Mouse (Mus musculus): ENCODE data around the gene Rtl8c. TPM values are rescaled to one million over a fixed set of nuclear protein-coding genes. Genes with fewer than 3 reads are reported as not detected.
"Not testable (repeated sequence)": the region's sequence is repeated elsewhere in the genome, so short reads cannot be mapped to it uniquely, and the experiment has no call there.

The Rtl8c gene
- polyA plus RNA-seq, 1 experiment from 2014 or later = 58.2 TPM

DNA sequence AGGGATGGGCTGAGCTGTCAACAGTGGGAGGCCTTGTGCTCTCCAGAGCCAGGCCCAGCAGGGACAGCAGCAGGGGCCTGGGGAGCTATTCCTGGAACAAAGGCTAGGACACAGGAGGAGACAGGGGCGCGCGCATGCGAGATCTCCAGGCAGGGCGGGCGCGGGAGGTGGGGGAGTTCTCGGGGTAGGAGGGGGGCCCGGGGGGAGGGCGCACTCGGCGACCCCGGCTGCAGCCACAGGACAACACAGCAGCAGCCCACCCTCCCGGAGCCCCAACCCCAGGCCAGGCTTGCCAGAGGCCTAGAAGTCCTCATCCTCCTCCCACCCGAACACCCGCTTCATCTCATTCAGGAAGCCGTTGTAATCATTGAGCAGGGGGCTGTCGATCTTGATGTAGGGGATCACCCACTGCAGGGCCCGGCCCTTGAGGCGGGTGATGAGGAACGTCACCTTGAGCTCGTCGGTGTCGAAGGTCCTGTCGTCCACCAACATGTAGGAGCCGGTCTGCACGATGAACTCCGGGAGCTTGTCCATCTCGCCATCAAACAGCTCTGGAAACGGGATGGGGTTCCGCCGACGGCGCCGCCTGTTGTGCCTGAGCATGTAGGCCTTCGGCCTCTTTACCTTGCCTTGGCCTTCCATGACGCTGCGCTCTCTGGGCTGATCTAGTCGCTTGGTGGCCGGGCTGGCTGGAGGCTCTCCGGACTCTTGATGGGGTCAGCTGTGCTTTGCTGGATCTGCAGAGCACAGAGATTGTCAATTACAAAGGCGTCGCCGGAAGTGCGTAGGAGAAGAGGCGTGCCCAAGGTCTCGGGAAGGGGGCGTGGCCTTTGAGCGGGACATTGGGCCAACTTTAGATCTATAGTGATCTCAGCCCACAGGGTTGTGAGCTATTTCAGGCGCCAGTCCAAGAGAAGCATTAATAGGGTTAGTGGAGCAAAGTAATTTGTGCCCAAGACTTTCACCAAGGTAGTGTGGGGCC lies 35.4 kb downstream of the Rtl8c start, which contains the start of gene Rtl8a:
Gene Rtl8a, minus strand, starts transcription at position 703 of the 982 bp plus-strand sequence.
- DNase-seq (ENCODE audit: low spot score) = peak; percentile 80
- not testable (repeated sequence) for H3K36me3 ChIP-seq; H3K9me3 ChIP-seq; H3K27me3 ChIP-seq (ENCODE audit: insufficient read depth, poor library complexity, severe bottlenecking); H3K4me1 ChIP-seq (replicated peaks)
- Histone ChIP-seq H3K27ac (peak within 1 kb of the TSS; percentile 5; the same call in 1 of the 2 replicates), H3K4me3 (peak within 1 kb of the TSS; percentile 43)
- WGBS = 20% methylated on average over 12 of the region's 50 CpGs

DNA sequence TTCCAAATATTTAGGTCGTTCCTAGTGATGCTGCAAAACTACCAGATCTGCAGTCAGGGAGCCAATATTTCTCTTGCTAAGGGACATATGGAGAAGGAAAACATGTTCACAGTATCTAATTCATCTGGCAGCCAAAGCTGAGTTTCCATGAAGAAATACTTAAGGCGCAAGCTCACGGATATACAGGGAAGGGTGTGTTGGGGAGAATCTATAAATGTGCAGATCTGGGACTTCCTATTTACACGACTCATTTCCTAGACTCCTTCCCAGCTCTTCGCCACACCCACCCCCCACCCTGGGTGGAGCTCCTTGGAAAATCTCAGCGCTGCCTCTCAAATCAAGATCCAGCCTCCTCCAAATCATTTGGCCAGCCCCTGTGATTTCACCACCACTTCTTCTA lies 38.1 kb downstream of the Rtl8c start:
- Histone ChIP-seq H3K27me3 (ENCODE audit: insufficient read depth, poor library complexity, severe bottlenecking) (no peaks in the 10 kb centered on the region), H3K36me3 (no peaks in the 10 kb centered on the region), H3K4me3 (no peak overlapping the region), H3K27ac (no peak overlapping the region), H3K9me3 (no peaks in the 10 kb centered on the region), H3K4me1 (replicated peaks) (no peaks in the 10 kb centered on the region)
- WGBS = 86% methylated on average over 6 of the region's 6 CpGs
- DNase-seq (ENCODE audit: low spot score) = no peak

DNA sequence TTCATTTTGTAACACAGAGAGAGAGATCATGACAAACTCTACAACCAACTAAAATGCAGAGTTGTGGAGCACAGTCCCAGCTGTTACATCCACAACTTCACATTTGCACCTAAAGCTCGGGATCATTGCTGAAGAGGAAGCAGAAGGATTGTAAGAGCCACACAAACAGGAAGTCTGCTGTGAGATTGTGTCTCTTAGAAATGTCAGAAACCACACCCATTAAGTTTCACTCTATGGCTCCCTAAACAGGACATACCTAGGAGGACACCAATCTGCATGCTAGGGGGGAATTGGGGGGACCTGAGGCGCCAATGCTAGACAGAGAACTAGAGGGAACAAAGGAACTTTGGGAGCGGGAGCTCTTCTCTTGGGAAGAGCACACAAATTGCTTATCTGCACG lies 45.1 kb downstream of the Rtl8c start:
- not testable (repeated sequence) for DNase-seq (ENCODE audit: low spot score); H3K4me3 ChIP-seq; H3K9me3 ChIP-seq; H3K4me1 ChIP-seq (replicated peaks); H3K27ac ChIP-seq; H3K27me3 ChIP-seq (ENCODE audit: insufficient read depth, poor library complexity, severe bottlenecking); H3K36me3 ChIP-seq
- WGBS = 82% methylated on average over 4 of the region's 4 CpGs

Other genes with a start within 250 kb of the Rtl8c start
- 42.5 and 49.3 TPM in 2 replicates for gene Mospd1, start 237.5 kb upstream of the Rtl8c start, polyA plus RNA-seq (2016; fragmentation: Nextera tagmentation; extraction: Ambion mirVana)
- not detected in 2 replicates for gene Etd, start 173.1 kb upstream of the Rtl8c start, polyA plus RNA-seq (2016; fragmentation: Nextera tagmentation; extraction: Ambion mirVana)
- gene Gm14597, start 947 bp downstream of the Rtl8c start, polyA plus RNA-seq (2016; fragmentation: Nextera tagmentation; extraction: Ambion mirVana) = not detected in 2 replicates
- 68.5 and 96.4 TPM in 2 replicates for gene Rtl8a, start 35.6 kb downstream of the Rtl8c start, polyA plus RNA-seq (2016; fragmentation: Nextera tagmentation; extraction: Ambion mirVana)
- 56.9 and 86.9 TPM in 2 replicates for gene Rtl8b, start 62.4 kb downstream of the Rtl8c start, polyA plus RNA-seq (2016; fragmentation: Nextera tagmentation; extraction: Ambion mirVana)
- 0.11 and 0.14 TPM in 2 replicates for gene 4930502E18Rik, start 116.8 kb downstream of the Rtl8c start, polyA plus RNA-seq (2016; fragmentation: Nextera tagmentation; extraction: Ambion mirVana)
- gene 1700013H16Rik, start 149.8 kb downstream of the Rtl8c start, polyA plus RNA-seq (2016; fragmentation: Nextera tagmentation; extraction: Ambion mirVana) = not detected in 2 replicates
- not detected in 2 replicates for gene Zfp36l3, start 168.4 kb downstream of the Rtl8c start, polyA plus RNA-seq (2016; fragmentation: Nextera tagmentation; extraction: Ambion mirVana)
- gene Xlr, start 189.7 kb downstream of the Rtl8c start, polyA plus RNA-seq (2016; fragmentation: Nextera tagmentation; extraction: Ambion mirVana) = 1.0 and 1.2 TPM in 2 replicates